Mouse (Mus musculus) adrenal gland, postnatal 14 days (tissue): ENCODE measurements at regions not wholly inside any gene's neighbourhood (a gene's known extent, or its start where the extent isn't known, plus 50 kb on each side); places are given as distances from the start of the nearest gene placed in this dataset.

Experiments used
- DNase-seq: peaks from one replicate; pipeline ENCODE4 v3.0.0; 2021; ENCODE audit warnings: mixed read lengths

DNA sequence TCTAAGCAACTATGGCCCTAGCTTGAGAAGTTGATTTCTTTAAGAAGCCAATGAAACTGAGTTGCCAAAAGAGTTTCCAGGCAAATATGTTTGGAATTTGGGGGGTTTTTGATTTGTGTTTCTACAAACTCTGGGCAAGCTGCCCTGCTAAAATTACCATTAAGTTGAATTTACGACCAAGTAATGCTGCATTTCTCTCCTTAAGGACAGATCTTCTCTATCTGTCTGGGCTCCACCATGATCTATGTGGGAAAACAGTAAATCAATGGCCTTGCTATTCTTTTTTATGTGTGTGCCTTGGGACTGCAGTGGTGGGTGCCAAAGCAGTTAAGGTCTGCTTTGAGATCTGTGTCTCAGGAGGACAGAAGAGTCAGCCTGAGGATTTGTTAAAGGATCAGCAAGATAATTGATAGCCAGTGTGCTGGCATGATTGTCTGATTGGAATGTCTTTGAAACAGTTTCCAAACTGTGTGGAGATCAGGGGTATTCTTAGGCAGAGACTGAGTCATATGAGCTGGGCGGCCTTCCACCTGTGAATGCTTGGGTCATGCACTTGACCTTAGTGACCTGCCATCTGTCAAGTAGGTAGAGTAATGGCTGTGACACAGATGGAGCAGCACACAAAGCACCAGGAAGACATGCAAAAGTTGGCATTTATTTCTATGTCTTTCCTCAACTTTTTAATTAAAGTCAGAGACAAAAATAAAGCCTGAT lies 91.1 kb upstream of the Pmch start:
- DNase-seq = peak; percentile 52

DNA sequence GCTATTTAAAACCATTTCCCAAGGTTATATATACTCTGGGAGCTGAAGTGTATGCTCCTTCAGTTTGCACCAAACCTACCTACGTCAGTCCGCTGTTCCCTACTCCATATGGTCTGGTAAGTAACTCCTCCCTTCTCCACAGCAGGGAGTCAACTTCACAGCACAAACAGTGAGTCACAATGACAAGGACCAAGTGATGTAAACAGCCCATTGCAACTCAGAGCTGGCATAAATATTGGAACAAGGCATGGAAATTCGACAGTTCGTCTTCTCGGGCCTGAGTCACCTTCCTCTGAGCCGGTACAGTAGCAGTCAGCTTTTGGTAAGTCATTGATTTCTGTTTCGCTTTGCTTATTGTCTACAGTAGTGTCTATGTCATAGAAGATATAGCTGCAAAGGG lies 82.2 kb upstream of the Pmch start:
- DNase-seq = peak; percentile 29

DNA sequence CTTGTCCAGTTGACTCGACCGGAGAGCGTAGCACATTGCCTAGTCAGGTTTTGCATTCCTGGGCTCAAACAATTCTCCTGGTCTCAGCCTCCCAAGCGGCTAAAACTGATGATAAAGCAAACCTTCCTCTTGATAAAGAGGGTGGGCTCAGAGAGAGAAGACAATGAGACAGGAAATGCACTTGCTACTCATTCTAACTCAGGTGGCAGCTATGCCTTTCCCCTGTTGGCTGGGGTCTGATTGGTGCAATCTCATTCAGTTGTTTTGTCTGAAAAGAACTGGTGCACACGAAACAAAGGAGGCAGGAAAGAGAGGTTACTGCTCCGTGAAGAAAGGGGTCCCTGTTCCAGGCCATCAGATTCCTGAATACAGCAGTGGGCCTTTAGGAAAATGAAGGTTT lies 80.0 kb upstream of the Pmch start:
- DNase-seq = no peak

DNA sequence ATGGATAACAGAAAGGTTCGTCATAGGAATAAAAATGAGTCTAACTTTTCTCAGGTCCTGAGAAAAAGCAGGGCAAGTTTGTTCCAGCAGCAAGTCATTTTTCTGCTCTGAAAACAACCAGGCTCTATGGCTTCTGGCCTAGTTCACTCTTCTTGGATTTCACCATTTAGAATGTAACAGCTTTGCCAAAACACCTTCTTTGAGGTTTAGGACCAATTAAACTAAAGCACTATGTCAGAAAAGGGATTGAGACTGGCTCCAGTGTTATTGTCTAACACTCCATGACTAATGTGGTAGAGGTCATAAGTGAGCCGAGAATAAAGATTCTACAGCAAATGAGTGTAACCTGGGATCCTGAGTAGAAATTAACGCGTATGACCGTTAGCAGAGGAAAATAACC lies 58.9 kb upstream of the Pmch start:
- no peak for DNase-seq
